Mouse (Mus musculus) MEL (cell line): ENCODE measurements around the gene Rab11fip5. TPM values are rescaled to one million over a fixed set of nuclear protein-coding genes. Genes with fewer than 3 reads are reported as not detected.
A peak's percentile ranks its signal among the peaks of the same experiment; 100 is the strongest.

Experiments used
- DNase-seq: peaks from one replicate; pipeline ENCODE4 v3.0.0; 2011; ENCODE audit warnings: low read depth, low spot score
- H3K27ac ChIP-seq: 2 replicates; pipeline ENCODE4 v1.5.1; 2012; ENCODE audit warnings: low read depth, mild to moderate bottlenecking, control low read depth, low read length, moderate library complexity; ENCODE audit not compliant: control insufficient read depth
- H3K27me3 ChIP-seq, 2 experiments: fragments of 150-350 bp in 1 of 2; sonication (generic) in 1 of 2; 2 replicates each; pipeline ENCODE4 v1.6.1; 2012; ENCODE audit warnings: low read length in 2 of 2, mild to moderate bottlenecking in 2 of 2, improper control_type of control experiment in 1 of 2, moderate library complexity in 1 of 2; ENCODE audit not compliant: insufficient read depth in 2 of 2, control insufficient read depth in 1 of 2
- H3K36me3 ChIP-seq, 2 experiments: 2 replicates each; pipeline ENCODE4 v1.6.1; 2012 to 2014; ENCODE audit warnings: low read length in 2 of 2, improper control_type of control experiment in 1 of 2, inconsistent platforms in 1 of 2, mild to moderate bottlenecking in 1 of 2; ENCODE audit not compliant: insufficient read depth in 2 of 2, control insufficient read depth in 1 of 2
- H3K4me1 ChIP-seq, 2 experiments: fragments of 150-350 bp in 1 of 2; sonication (generic) in 1 of 2; 2 replicates each; pipeline ENCODE4 v1.6.1; 2012; ENCODE audit warnings: low read length in 2 of 2, improper control_type of control experiment in 1 of 2, mild to moderate bottlenecking in 1 of 2; ENCODE audit not compliant: insufficient read depth in 2 of 2, control insufficient read depth in 1 of 2
- H3K4me3 ChIP-seq, 2 experiments: fragments of 150-350 bp in 1 of 2; sonication (generic) in 1 of 2; 2 replicates each; pipeline ENCODE4 v1.5.1; 2012; ENCODE audit warnings: low read depth in 2 of 2, low read length in 2 of 2, mild to moderate bottlenecking in 2 of 2, moderate library complexity in 2 of 2, control low read depth in 1 of 2, improper control_type of control experiment in 1 of 2; ENCODE audit not compliant: control insufficient read depth in 1 of 2, insufficient read depth in 1 of 2
- H3K79me2 ChIP-seq: 2 replicates; pipeline ENCODE4 v1.6.1; 2012; ENCODE audit warnings: mild to moderate bottlenecking, low read length, moderate library complexity; ENCODE audit not compliant: control insufficient read depth, poor library complexity, insufficient read depth
- H3K9ac ChIP-seq: 2 replicates; pipeline ENCODE4 v1.6.1; 2012; ENCODE audit warnings: low read depth, mild to moderate bottlenecking, control low read depth, low read length, moderate library complexity; ENCODE audit not compliant: control insufficient read depth, poor library complexity, severe bottlenecking
- H3K9me3 ChIP-seq: fragments of 150-350 bp; sonication (generic); replicated peaks from 2 replicates; pipeline ENCODE4 v1.6.1; 2012; ENCODE audit warnings: mild to moderate bottlenecking, low read length, improper control_type of control experiment, moderate library complexity; ENCODE audit not compliant: insufficient read depth
- BHLHE40 ChIP-seq: IDR thresholded peaks from 2 replicates; pipeline ENCODE4 v1.6.1; 2012; ENCODE audit warnings: low read depth, mild to moderate bottlenecking, inconsistent platforms, low read length, improper control_type of control experiment, borderline replicate concordance
- CHD1 ChIP-seq: IDR thresholded peaks from 2 replicates; pipeline ENCODE4 v1.6.1; 2012; ENCODE audit warnings: low read depth, mild to moderate bottlenecking, inconsistent platforms, low read length, improper control_type of control experiment
- CHD2 ChIP-seq: IDR thresholded peaks from 2 replicates; pipeline ENCODE4 v1.6.1; 2011; ENCODE audit warnings: low read length, improper control_type of control experiment
- CTCF ChIP-seq, 3 experiments: IDR thresholded peaks in 2 of 3; conservative IDR thresholded peaks in 1 of 3; 2 replicates each; pipeline ENCODE4 v1.5.1; 2011 to 2012; ENCODE audit warnings: low read length in 3 of 3, low read depth in 2 of 3, mild to moderate bottlenecking in 2 of 3, improper control_type of control experiment in 1 of 3, inconsistent platforms in 1 of 3, mixed read lengths in 1 of 3, moderate library complexity in 1 of 3; ENCODE audit not compliant: control insufficient read depth in 1 of 3, insufficient read depth in 1 of 3, poor library complexity in 1 of 3, severe bottlenecking in 1 of 3
- E2F4 ChIP-seq: IDR thresholded peaks from 2 replicates; pipeline ENCODE4 v1.6.1; 2011; ENCODE audit warnings: low read depth, low read length, improper control_type of control experiment, borderline replicate concordance
- ELF1 ChIP-seq: IDR thresholded peaks from 2 replicates; pipeline ENCODE4 v1.6.1; 2014; ENCODE audit warnings: low read depth, mild to moderate bottlenecking, inconsistent platforms, low read length, improper control_type of control experiment, moderate library complexity
- EP300 ChIP-seq, 2 experiments: IDR thresholded peaks; 2 replicates each; pipeline ENCODE4 v1.6.1; 2011; ENCODE audit warnings: improper control_type of control experiment in 2 of 2, low read length in 2 of 2, low read depth in 1 of 2, mild to moderate bottlenecking in 1 of 2
- ETS1 ChIP-seq: IDR thresholded peaks from 2 replicates; pipeline ENCODE4 v1.6.1; 2012; ENCODE audit warnings: low read depth, mild to moderate bottlenecking, inconsistent platforms, low read length, improper control_type of control experiment, moderate library complexity
- GABPA ChIP-seq: IDR thresholded peaks from 2 replicates; pipeline ENCODE4 v1.6.1; 2012; ENCODE audit warnings: low read depth, mild to moderate bottlenecking, inconsistent platforms, low read length, improper control_type of control experiment, moderate library complexity
- GATA1 ChIP-seq: IDR thresholded peaks from 2 replicates; pipeline ENCODE4 v1.6.1; 2011; ENCODE audit warnings: low read depth, low read length, improper control_type of control experiment
- HCFC1 ChIP-seq: IDR thresholded peaks from 2 replicates; pipeline ENCODE4 v1.6.1; 2012; ENCODE audit warnings: low read depth, mild to moderate bottlenecking, inconsistent platforms, low read length, improper control_type of control experiment, moderate library complexity
- JUND ChIP-seq: IDR thresholded peaks from 2 replicates; pipeline ENCODE4 v1.6.1; 2011; ENCODE audit warnings: low read depth, mild to moderate bottlenecking, improper control_type of control experiment, low read length
- MAFK ChIP-seq: IDR thresholded peaks from 2 replicates; pipeline ENCODE4 v1.6.1; 2011; ENCODE audit warnings: low read depth, mild to moderate bottlenecking, low read length, improper control_type of control experiment, borderline replicate concordance
- MAX ChIP-seq: IDR thresholded peaks from 2 replicates; pipeline ENCODE4 v1.6.1; 2011; ENCODE audit warnings: low read length, improper control_type of control experiment
- MAZ ChIP-seq: IDR thresholded peaks from 2 replicates; pipeline ENCODE4 v1.6.1; 2012; ENCODE audit warnings: low read depth, mild to moderate bottlenecking, inconsistent platforms, low read length, improper control_type of control experiment
- MEF2A ChIP-seq: IDR thresholded peaks from 2 replicates; pipeline ENCODE4 v1.6.1; 2014; ENCODE audit warnings: low read depth, mild to moderate bottlenecking, inconsistent platforms, low read length, improper control_type of control experiment; ENCODE audit not compliant: poor library complexity, insufficient replicate concordance, severe bottlenecking; ENCODE audit errors: extremely low read depth
- MXI1 ChIP-seq: IDR thresholded peaks from 2 replicates; pipeline ENCODE4 v1.6.1; 2011; ENCODE audit warnings: mild to moderate bottlenecking, low read depth, low read length, improper control_type of control experiment
- MYB ChIP-seq: IDR thresholded peaks from 2 replicates; pipeline ENCODE4 v1.6.1; 2011; ENCODE audit warnings: mild to moderate bottlenecking, low read depth, low read length, improper control_type of control experiment
- MYC ChIP-seq: IDR thresholded peaks from 2 replicates; pipeline ENCODE4 v1.6.1; 2011; ENCODE audit warnings: low read depth, mild to moderate bottlenecking, low read length, improper control_type of control experiment, moderate library complexity
- NELFE ChIP-seq: IDR thresholded peaks from 2 replicates; pipeline ENCODE4 v1.6.1; 2011; ENCODE audit warnings: low read depth, low read length, improper control_type of control experiment
- NRF1 ChIP-seq: IDR thresholded peaks from 2 replicates; pipeline ENCODE4 v1.6.1; 2014; ENCODE audit warnings: low read depth, mild to moderate bottlenecking, inconsistent platforms, low read length, improper control_type of control experiment, moderate library complexity; ENCODE audit not compliant: poor library complexity, insufficient read depth, severe bottlenecking
- POLR2A ChIP-seq, 2 experiments: IDR thresholded peaks; 2 replicates each; pipeline ENCODE4 v1.6.1; 2011 to 2012; ENCODE audit warnings: low read length in 2 of 2, mild to moderate bottlenecking in 2 of 2, control low read depth in 1 of 2, improper control_type of control experiment in 1 of 2, low read depth in 1 of 2, moderate library complexity in 1 of 2; ENCODE audit not compliant: control insufficient read depth in 1 of 2, insufficient read depth in 1 of 2, poor library complexity in 1 of 2
- POLR2AphosphoS2 ChIP-seq: IDR thresholded peaks from 2 replicates; pipeline ENCODE4 v1.6.1; 2011; ENCODE audit warnings: low read length, improper control_type of control experiment
- POLR2AphosphoS5 ChIP-seq: IDR thresholded peaks from 2 replicates; pipeline ENCODE4 v1.6.1; 2012; ENCODE audit warnings: low read depth, borderline replicate concordance, mild to moderate bottlenecking, inconsistent platforms, low read length, moderate library complexity, mixed read lengths
- RCOR1 ChIP-seq: IDR thresholded peaks from 2 replicates; pipeline ENCODE4 v1.6.1; 2012; ENCODE audit warnings: low read depth, mild to moderate bottlenecking, inconsistent platforms, low read length, improper control_type of control experiment
- SIN3A ChIP-seq: IDR thresholded peaks from 2 replicates; pipeline ENCODE4 v1.6.1; 2012; ENCODE audit warnings: low read length, improper control_type of control experiment, inconsistent platforms
- SMC3 ChIP-seq: IDR thresholded peaks from 2 replicates; pipeline ENCODE4 v1.6.1; 2011; ENCODE audit warnings: low read depth, low read length, improper control_type of control experiment
- TAL1 ChIP-seq: IDR thresholded peaks from 2 replicates; pipeline ENCODE4 v1.6.1; 2012; ENCODE audit warnings: mild to moderate bottlenecking, inconsistent platforms, low read length, moderate library complexity, mixed read lengths
- TBP ChIP-seq: IDR thresholded peaks from 2 replicates; pipeline ENCODE4 v1.8.0; 2011; ENCODE audit warnings: low read depth, low read length, improper control_type of control experiment
- TCF12 ChIP-seq: IDR thresholded peaks from 2 replicates; pipeline ENCODE4 v1.6.1; 2014; ENCODE audit warnings: low read depth, mild to moderate bottlenecking, inconsistent platforms, low read length, improper control_type of control experiment, moderate library complexity
- USF1 ChIP-seq: IDR thresholded peaks from 2 replicates; pipeline ENCODE4 v1.6.1; 2014; ENCODE audit warnings: low read depth, mild to moderate bottlenecking, inconsistent platforms, low read length, improper control_type of control experiment, moderate library complexity
- ZC3H11A ChIP-seq: IDR thresholded peaks from 2 replicates; pipeline ENCODE4 v1.6.1; 2012; ENCODE audit warnings: low read depth, mild to moderate bottlenecking, inconsistent platforms, low read length, improper control_type of control experiment
- ZKSCAN1 ChIP-seq: IDR thresholded peaks from 2 replicates; pipeline ENCODE4 v1.6.1; 2012; ENCODE audit warnings: low read depth, mild to moderate bottlenecking, inconsistent platforms, low read length, improper control_type of control experiment, moderate library complexity
- ZMIZ1 ChIP-seq: IDR thresholded peaks from 2 replicates; pipeline ENCODE4 v1.6.1; 2012; ENCODE audit warnings: low read depth, mild to moderate bottlenecking, inconsistent platforms, low read length, improper control_type of control experiment, moderate library complexity
- ZNF384 ChIP-seq: IDR thresholded peaks from 2 replicates; pipeline ENCODE4 v1.6.1; 2012; ENCODE audit warnings: low read depth, mild to moderate bottlenecking, inconsistent platforms, low read length, improper control_type of control experiment
- polyA plus RNA-seq, 2 experiments: library from polyadenylated mRNA; stranded (reverse) in 1 of 2; unstranded in 1 of 2; fragments of >175 nt in 1 of 2; fragments of >200 nt in 1 of 2; gene quantifications; 2 replicates each; pipeline versions ENCODE4 v1.2.1 to v1.2.4; 2012; ENCODE audit warnings: low replicate concordance in 2 of 2, low read depth in 1 of 2; ENCODE audit not compliant: insufficient read length in 2 of 2, insufficient read depth in 1 of 2, missing spikeins in 1 of 2
- total RNA-seq: library from RNA; depleted of rRNA; stranded (reverse); fragments of 300-350 nt; gene quantifications from 2 replicates; pipeline ENCODE4 v1.2.3, GENCODE M21; 2012

The Rab11fip5 gene
- total and polyA plus RNA-seq, 3 experiments = 3.3 to 8.5 TPM; not detected in 1

DNA sequence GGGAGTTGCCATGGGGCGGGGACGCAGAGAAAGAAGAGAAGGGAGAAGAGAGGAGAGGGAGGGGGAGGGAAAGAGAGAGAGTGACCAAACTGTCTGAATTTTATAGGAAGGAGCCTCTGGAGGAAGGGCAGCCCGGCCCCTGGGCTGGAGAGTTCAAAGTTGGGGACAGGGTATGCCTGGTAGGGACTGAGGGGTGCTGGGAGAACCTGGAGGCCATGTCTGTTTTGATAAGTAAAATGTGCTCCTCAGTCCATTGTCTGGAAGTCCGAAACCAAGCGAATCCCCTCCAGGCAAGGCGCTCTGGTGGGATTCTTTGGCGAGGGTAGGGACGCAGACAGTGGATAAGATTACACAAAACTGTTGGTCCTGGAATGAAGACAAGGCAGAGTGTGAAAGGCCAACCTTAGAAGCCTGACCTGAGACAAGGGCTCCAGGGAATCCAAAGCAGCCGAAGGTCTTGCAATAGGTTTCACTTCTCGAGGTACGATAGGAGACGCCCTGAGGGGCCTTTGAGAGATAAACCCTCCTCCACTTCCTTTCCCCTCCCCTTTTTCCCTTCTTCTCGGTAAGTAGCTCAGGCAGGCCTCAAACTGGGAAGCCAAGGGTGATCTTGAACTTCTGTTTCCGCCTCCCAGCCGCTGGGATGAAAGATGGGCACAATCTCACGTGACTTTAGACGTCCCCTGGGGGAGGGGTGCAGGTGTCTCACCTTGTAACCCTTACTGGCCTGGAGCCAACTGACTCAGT, 6.6 kb upstream of the Rab11fip5 start:
- Histone ChIP-seq H3K9me3 (no peaks in the 10 kb centered on the region), H3K79me2 (no peaks in the 10 kb centered on the region; the same call in 1 of the 2 replicates), H3K9ac (peak overlapping the region; percentile 83), H3K27me3 (no peaks in the 10 kb centered on the region), H3K4me3 (peak overlapping the region; percentile 70 to 87), H3K27ac (peak overlapping the region; percentile 95), H3K36me3 (peaks cover 0 to 26% of the 10 kb centered on the region in 2 experiments; a peak in 2 of 4 replicates), H3K4me1 (peaks cover 11 to 39% of the 10 kb centered on the region in 2 experiments)
- peak; percentile 89 for DNase-seq
- TF ChIP-seq BHLHE40 (peak; percentile 87), MXI1 (peak; percentile 21; the same call in 1 of the 2 replicates), POLR2AphosphoS2 (no peak), POLR2A (IDR thresholded peaks at IDR 0.05; ENCODE audit: control insufficient read depth in 1 of 2, insufficient read depth in 1 of 2, low read depth in 1 of 2, low read length in 2 of 2, poor library complexity in 1 of 2) (peak; percentile 34 to 58; a peak in 2 of 4 replicates), CHD1 (no peak), SIN3A (peak; percentile 59; the same call in 1 of the 2 replicates), GATA1 (peak; percentile 72), ZNF384 (no peak), JUND (no peak), RCOR1 (peak; percentile 64; the same call in 1 of the 2 replicates), MYC (peak; percentile 57; the same call in 1 of the 2 replicates), ZC3H11A (no peak), EP300 (IDR thresholded peaks at IDR 0.05; ENCODE audit: low read depth in 1 of 2, low read length in 2 of 2) (peak; percentile 46 to 65; a peak in 3 of 4 replicates), TAL1 (no peak), SMC3 (no peak), CHD2 (no peak), USF1 (peak; percentile 80), TCF12 (peak; percentile 22; the same call in 1 of the 2 replicates), CTCF (IDR thresholded peaks at IDR 0.05 in 2 of 3, conservative IDR thresholded peaks at IDR 0.05 in 1 of 3; ENCODE audit: control insufficient read depth in 1 of 3, insufficient read depth in 1 of 3, low read depth in 2 of 3, low read length in 3 of 3, poor library complexity in 1 of 3, severe bottlenecking in 1 of 3) (no peak), NRF1 (no peak), ELF1 (peak; percentile 59; the same call in 1 of the 2 replicates), MAX (peak; percentile 37), NELFE (peak; percentile 49), TBP (peak; percentile 52; the same call in 1 of the 2 replicates), HCFC1 (0 out of 2 replicates have a peak, but pooled peaks have one; percentile 26), E2F4 (no peak), MEF2A (no peak), MAFK (no peak), MAZ (0 out of 2 replicates have a peak, but pooled peaks have one; percentile 47), ZKSCAN1 (no peak), MYB (no peak), ETS1 (0 out of 2 replicates have a peak, but pooled peaks have one; percentile 60), POLR2AphosphoS5 (no peak), GABPA (no peak), ZMIZ1 (no peak)
